Mouse (Mus musculus) myocyte (in vitro differentiated cells): Measurements from ENCODE around the gene Hspa2. TPM values are rescaled to one million over a fixed set of nuclear protein-coding genes. Genes with fewer than 3 reads are reported as not detected.

Experiments
- H3K27me3 ChIP-seq: one replicate; pipeline ENCODE4 v1.6.1; 2011; ENCODE audit not compliant: control insufficient read depth, insufficient read depth, insufficient read length
- H3K36me3 ChIP-seq: one replicate; pipeline ENCODE4 v1.6.1; 2011; ENCODE audit not compliant: control insufficient read depth, insufficient read depth
- H3K4me2 ChIP-seq: one replicate; pipeline ENCODE4 v1.6.1; 2011; ENCODE audit warnings: low read depth, control low read depth
- H3K4me3 ChIP-seq: one replicate; pipeline ENCODE4 v1.5.1; 2011; ENCODE audit warnings: mild to moderate bottlenecking, control low read depth, moderate library complexity
- H3K79me2 ChIP-seq: one replicate; pipeline ENCODE4 v1.6.1; 2011; ENCODE audit not compliant: control insufficient read depth, insufficient read depth
- H3ac ChIP-seq: one replicate; pipeline ENCODE4 v1.6.1; 2011; ENCODE audit not compliant: control insufficient read depth, insufficient read length
- CEBPB ChIP-seq: IDR thresholded peaks from 2 replicates; pipeline ENCODE4 v1.6.1; 2011; ENCODE audit warnings: mild to moderate bottlenecking, moderate library complexity; ENCODE audit not compliant: poor library complexity, insufficient read depth, severe bottlenecking
- E2F4 ChIP-seq: IDR thresholded peaks from one replicate; pipeline ENCODE4 v1.6.1; 2011; ENCODE audit warnings: mild to moderate bottlenecking, control low read depth, moderate library complexity; ENCODE audit not compliant: insufficient read depth
- MAX ChIP-seq: IDR thresholded peaks from one replicate; pipeline ENCODE4 v1.6.1; 2011; ENCODE audit warnings: low read depth, mild to moderate bottlenecking, control low read depth
- MYOD1 ChIP-seq, 3 experiments: IDR thresholded peaks; one replicate each; pipeline ENCODE4 v1.6.1; 2011; ENCODE audit warnings: control low read depth in 2 of 3, low read depth in 2 of 3, mild to moderate bottlenecking in 2 of 3, moderate library complexity in 1 of 3; ENCODE audit not compliant: insufficient read length in 2 of 3, control insufficient read depth in 1 of 3
- MYOG ChIP-seq, 3 experiments: IDR thresholded peaks; one replicate each; pipeline ENCODE4 v1.6.1; 2011; ENCODE audit warnings: control low read depth in 2 of 3, low read depth in 2 of 3, mild to moderate bottlenecking in 2 of 3; ENCODE audit not compliant: insufficient read length in 2 of 3, control insufficient read depth in 1 of 3, insufficient read depth in 1 of 3
- POLR2AphosphoS2 ChIP-seq: IDR thresholded peaks from one replicate; pipeline ENCODE4 v1.6.1; 2011; ENCODE audit warnings: low read depth, control low read depth; ENCODE audit not compliant: insufficient read length
- REST ChIP-seq: IDR thresholded peaks from one replicate; pipeline ENCODE4 v1.6.1; 2011; ENCODE audit warnings: mild to moderate bottlenecking, control low read depth, moderate library complexity; ENCODE audit not compliant: insufficient read depth, insufficient read length
- TCF3 ChIP-seq: IDR thresholded peaks from one replicate; pipeline ENCODE4 v1.6.1; 2011; ENCODE audit warnings: low read depth, control low read depth; ENCODE audit not compliant: insufficient read length
- polyA plus RNA-seq: library from polyadenylated mRNA; unstranded; fragments of >200 nt; fragmentation: generic; extraction: Trizol; gene quantifications from one replicate; pipeline ENCODE4 v1.2.1, GENCODE M21; 2012; ENCODE audit warnings: missing spikeins

Hspa2 gene
- polyA plus RNA-seq, 1 experiment = 13.4 TPM

DNA sequence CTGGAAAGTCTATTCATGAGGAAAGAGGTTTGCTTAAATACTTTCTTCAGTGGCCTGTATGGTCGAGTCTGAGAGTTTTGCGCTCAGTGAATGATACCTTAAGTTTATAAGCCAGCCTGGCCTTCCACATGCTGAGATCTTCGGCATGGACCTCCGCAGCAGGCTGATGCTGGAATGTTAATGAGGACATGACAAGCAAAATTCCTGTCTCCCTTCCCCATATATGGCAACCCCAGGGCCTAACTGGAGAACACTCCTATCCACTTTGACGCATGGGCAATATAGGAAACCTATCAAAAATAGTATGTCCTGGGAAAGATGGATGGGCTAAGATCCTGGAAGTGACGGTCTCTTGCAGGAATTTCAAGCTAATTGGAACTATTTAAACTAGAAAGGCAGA lies 44.2 kb downstream of the Hspa2 start:
- H3K79me2 ChIP-seq = no peaks in the 10 kb centered on the region
- no peak overlapping the region for H3ac ChIP-seq
- H3K4me3 ChIP-seq = no peak overlapping the region
- TF ChIP-seq REST (no peak), MYOD1 (IDR thresholded peaks at IDR 0.05; ENCODE audit: control insufficient read depth in 1 of 3, insufficient read length in 2 of 3, low read depth in 2 of 3) (no peak), MAX (no peak), TCF3 (no peak)
- no peak overlapping the region for H3K4me2 ChIP-seq
- H3K27me3 ChIP-seq = no peaks in the 10 kb centered on the region
- H3K36me3 ChIP-seq = no peaks in the 10 kb centered on the region

DNA sequence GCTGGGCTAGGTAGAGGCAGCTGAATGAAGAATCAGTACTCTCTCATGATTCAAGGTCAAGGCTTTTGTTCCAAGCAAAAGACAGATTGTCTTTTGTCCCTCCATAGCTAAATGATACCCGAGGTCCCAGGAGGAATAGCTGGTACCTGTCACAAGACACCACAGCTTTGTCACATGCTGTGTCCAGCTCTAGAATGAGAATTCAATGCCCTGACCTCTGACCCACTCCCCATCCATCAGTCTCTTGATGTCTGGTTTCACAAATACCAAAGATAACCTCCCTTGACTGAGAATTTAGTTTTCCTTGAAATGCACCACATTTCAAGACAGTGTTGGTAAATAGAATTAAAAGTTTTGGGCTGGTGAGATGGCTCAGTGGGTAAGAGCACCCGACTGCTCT lies 48.2 kb downstream of the Hspa2 start:
- Histone ChIP-seq H3K79me2 (no peaks in the 10 kb centered on the region), H3K27me3 (no peaks in the 10 kb centered on the region), H3ac (no peak overlapping the region), H3K4me3 (no peak overlapping the region), H3K36me3 (no peaks in the 10 kb centered on the region), H3K4me2 (no peak overlapping the region)
- TF ChIP-seq CEBPB = no peak
- TF ChIP-seq E2F4 = no peak
- TF ChIP-seq POLR2AphosphoS2 = no peak
- no peak for TF ChIP-seq MYOG (IDR thresholded peaks at IDR 0.05; ENCODE audit: control insufficient read depth in 1 of 3, insufficient read depth in 1 of 3, insufficient read length in 2 of 3, low read depth in 2 of 3)
- no peak for TF ChIP-seq TCF3

Other genes with a start within 250 kb of the Hspa2 start
- gene Esr2, start 226.9 kb upstream of the Hspa2 start, polyA plus RNA-seq = 0.02 TPM
- gene Tex21, start 157.4 kb upstream of the Hspa2 start, polyA plus RNA-seq = not detected
- gene Mthfd1, start 148.9 kb upstream of the Hspa2 start, polyA plus RNA-seq = 31.8 TPM
- gene Akap5, start 79.3 kb upstream of the Hspa2 start, polyA plus RNA-seq = 0.02 TPM
- gene Zbtb25, start 34.6 kb upstream of the Hspa2 start, polyA plus RNA-seq = 6.1 TPM
- 1.7 TPM for gene Zbtb1, start 33.9 kb upstream of the Hspa2 start, polyA plus RNA-seq
- gene Ppp1r36, start 13.4 kb downstream of the Hspa2 start, polyA plus RNA-seq = not detected
- 11.2 TPM for gene Plekhg3, start 126.7 kb downstream of the Hspa2 start, polyA plus RNA-seq